Mouse (Mus musculus) olfactory bulb, adult 2 months (tissue): ENCODE results near the gene Rab12.

Experiments used
- CTCF ChIP-seq: fragments of 200-500 bp; IDR thresholded peaks from 2 replicates; pipeline ENCODE4 v1.5.1; 2012; ENCODE audit warnings: low read depth, mild to moderate bottlenecking, low read length, moderate library complexity; ENCODE audit not compliant: insufficient read depth
- POLR2A ChIP-seq: fragments of 200-500 bp; IDR thresholded peaks from 2 replicates; pipeline ENCODE4 v1.6.1; 2012; ENCODE audit warnings: mild to moderate bottlenecking, low read depth, low read length, moderate library complexity; ENCODE audit not compliant: insufficient read depth

DNA sequence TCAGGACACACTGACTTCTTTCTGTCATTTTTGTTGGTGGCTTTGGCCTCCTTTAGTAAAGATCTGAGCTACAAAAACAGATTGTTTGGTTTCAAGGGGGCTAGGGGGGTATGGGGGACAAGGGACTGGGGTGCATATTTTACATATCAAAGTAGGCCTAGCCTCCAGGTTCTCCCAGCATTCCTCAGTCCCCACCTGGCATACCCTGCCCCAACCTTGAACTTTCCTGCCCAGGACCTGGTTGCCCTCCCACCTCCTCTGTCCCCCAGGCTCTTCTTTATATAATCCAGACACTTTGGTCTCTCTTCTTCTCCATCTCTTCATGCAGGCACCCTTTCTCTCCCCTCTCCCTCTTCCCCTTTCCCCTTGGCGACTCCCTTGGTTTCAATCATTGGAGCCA, 46.3 kb downstream of the Rab12 start:
- no peak for TF ChIP-seq CTCF
- no peak for TF ChIP-seq POLR2A
